Mouse (Mus musculus): ENCODE measurements around the gene Tmed5.
A peak's percentile ranks its signal among the peaks of the same experiment; 100 is the strongest.

DNA sequence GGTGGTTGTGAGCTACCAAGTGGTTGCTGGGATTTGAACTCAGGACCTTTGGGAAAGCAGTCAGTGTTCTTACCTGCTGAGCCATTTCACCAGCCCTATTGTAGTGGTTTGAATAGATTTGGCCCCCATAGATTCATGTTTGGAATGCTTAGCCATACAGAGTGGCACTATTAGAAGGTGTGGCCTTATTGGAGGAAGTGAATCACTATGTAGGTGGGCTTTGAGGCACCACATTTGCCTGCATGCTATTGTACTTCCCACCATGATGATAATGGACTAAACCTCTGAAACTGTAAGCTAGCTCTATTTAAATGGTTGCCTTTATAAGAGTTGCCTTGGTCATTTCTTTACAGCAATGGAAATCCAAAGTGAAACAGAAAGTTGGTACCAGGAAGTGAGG is 56.2 kb downstream of the Tmed5 start:
- no peak for TF ChIP-seq CTCF (conservative IDR thresholded peaks at IDR 0.05; ENCODE audit: low read length)
- peak; percentile 60 for TF ChIP-seq NANOG (IDR thresholded peaks at IDR 0.05; ENCODE audit: borderline replicate concordance, low read length)
